Mouse (Mus musculus): Measurements from ENCODE around the gene Tmem87a. TPM values are rescaled to one million over a fixed set of nuclear protein-coding genes. Genes with fewer than 3 reads are reported as not detected.

Gene Tmem87a
- 12.9 and 13.8 TPM in 2 replicates for polyA plus RNA-seq (2012; rRNA removed)

DNA sequence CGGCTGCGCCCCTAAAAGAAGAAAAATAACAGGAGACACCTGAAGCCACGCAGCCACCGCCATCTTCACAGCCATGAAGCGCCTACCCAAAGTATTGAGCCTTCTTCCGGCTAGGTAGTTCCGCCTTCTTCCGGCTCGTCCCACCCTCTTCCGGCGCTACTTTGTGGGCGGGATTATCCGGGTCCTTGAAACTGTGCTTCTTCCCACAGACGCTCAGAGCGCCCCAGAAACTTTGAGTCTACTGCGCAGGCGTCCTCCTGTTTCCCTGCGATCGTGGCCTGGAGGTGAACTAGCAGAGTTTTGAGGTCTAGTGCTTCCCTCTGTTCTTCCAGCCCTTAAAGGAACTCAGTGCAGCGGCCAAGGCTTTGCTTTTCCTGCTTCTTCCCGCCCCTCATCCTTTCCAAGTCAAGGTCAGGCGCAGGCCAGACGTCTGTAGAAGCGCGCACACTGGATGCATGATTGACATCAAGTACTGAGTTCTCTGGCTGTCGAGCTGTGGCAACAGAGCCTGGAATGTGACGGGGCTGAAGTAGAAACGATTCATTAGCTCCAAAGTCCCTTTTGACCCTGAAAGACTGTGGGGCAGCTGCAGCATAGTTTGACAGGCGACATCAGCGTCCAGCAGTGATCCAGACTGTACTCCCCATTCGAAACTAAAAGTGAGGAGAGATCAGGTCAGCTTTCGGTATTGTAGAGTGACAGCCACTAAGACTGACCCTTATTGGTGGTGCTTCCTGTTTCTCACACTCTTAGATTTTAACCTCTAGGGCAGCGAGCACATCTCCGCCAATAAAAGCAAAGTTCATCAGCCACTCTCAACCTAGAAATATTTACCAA, at the start of gene Tmem87a:
TSS of gene Tmem87a (minus strand) at position 128 of the 837 bp plus-strand sequence.
- no peak for DNase-seq (ENCODE audit: low read depth)

- DNase-seq (ENCODE audit: low read depth): no peak
These were observed 48.7 kb upstream of the Tmem87a start for GRCm38 (mm10) chr2:120452600-120452999.

DNA sequence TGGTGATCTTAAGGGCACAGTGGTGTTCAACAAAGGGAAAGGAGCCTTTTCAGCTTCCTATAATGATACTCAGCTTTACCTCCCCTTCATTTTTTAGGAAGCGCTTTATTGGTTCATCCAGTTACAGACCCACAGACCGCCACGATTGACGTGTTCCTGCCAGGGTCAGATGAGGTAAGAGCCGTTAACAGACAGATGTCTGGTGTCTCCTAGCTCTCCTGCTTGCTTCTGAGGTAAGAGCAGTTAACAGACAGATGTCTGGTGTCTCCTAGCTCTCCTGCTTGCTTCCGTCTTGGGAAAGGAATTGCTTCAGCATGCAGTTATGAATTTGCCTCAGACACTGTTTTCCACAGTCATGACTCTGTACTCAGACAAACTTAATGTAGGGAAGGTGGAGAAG, 46.8 kb upstream of the Tmem87a start:
- no peak for DNase-seq (ENCODE audit: low read depth)

GRCm38 (mm10) chr2:120447306-120447705, 43.4 kb upstream of the Tmem87a start:
- DNase-seq (ENCODE audit: low read depth): no peak

GRCm38 (mm10) chr2:120446373-120446772, 42.5 kb upstream of the Tmem87a start:
- no peak for DNase-seq (ENCODE audit: low read depth)

DNA sequence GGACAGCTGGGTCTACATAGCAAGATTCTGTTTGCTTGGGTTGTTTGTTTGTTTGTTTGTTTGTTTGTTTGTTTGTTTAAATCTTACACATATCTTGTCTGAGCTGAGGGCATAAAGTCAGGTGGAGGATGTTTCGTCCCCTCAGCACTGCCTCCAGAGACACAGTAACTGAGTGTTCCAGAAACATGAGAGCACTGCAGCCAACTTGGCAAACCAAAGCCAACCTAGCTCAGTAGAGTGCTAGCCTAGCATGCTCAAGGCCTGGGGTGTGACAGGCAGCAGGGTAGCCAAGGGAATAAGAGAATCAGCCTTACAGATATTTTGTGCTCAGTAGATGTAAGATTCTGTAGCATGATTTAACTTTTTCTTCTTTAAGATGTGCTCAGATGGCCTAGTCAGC, 40.6 kb upstream of the Tmem87a start:
- DNase-seq (ENCODE audit: low read depth): no peak

- no peak for DNase-seq (ENCODE audit: low read depth)
These were observed 20.5 kb upstream of the Tmem87a start for GRCm38 (mm10) chr2:120424386-120424785.

DNA sequence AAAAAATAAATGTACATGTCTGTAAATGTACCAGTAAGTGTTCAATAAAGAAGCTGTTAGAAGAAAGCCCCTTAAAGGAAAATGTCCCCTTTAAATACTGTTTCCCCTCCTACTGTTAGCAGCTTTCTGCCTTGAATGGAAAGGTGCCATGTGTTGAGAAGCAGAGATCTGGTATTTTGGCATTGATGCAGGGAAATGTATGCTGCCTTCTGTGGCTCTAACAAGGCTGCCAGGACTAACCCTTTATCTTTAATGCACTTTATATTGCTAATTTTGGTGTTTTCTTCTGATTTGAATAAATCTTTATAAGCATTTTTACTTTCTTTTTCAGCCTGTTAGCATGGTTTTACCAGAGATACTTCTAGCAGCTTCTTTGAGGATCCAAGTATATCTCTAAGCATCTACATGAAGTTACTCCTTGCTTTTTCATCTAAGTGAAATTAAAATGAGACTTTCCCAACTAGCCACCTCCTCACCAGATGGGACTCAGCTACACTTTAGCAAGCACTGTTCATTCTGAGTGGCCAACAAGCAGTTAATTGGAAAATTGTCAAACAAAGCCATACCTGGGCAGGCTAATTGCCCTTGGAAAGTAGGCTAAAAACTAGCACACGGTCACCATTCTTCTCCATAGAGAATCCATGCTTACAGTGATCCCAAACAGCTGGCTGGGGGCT, 11.0 kb upstream of the Tmem87a start:
- no peak for DNase-seq (ENCODE audit: low read depth)

- no peak for DNase-seq (ENCODE audit: low read depth)
These were observed 10.2 kb upstream of the Tmem87a start for GRCm38 (mm10) chr2:120414113-120414512.

DNA sequence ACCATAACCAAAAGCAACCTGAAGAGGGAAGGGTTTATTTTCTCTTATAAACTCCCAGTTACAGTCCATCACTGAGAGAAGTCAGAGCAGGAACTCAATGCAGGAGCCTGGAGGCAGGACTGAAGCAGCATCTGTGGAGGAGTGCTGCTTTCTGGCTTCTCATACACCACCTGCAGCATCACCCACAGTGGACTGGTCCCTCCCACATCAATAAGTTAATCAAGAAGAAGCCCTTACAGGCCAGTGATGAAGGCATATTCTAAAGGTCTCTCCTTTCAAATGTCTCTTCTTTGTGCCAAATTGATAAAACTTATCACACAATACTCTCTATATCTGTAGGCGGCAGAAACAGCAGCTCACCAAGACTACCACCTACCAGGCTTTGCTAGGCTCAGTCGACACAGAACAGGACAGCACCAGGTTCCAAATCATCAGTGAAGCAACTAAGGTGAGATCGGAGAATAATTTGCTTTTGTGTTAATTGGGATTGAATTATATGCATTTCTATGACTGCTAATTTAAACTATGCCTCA, 7.2 kb upstream of the Tmem87a start:
- no peak for DNase-seq (ENCODE audit: low read depth)

DNA sequence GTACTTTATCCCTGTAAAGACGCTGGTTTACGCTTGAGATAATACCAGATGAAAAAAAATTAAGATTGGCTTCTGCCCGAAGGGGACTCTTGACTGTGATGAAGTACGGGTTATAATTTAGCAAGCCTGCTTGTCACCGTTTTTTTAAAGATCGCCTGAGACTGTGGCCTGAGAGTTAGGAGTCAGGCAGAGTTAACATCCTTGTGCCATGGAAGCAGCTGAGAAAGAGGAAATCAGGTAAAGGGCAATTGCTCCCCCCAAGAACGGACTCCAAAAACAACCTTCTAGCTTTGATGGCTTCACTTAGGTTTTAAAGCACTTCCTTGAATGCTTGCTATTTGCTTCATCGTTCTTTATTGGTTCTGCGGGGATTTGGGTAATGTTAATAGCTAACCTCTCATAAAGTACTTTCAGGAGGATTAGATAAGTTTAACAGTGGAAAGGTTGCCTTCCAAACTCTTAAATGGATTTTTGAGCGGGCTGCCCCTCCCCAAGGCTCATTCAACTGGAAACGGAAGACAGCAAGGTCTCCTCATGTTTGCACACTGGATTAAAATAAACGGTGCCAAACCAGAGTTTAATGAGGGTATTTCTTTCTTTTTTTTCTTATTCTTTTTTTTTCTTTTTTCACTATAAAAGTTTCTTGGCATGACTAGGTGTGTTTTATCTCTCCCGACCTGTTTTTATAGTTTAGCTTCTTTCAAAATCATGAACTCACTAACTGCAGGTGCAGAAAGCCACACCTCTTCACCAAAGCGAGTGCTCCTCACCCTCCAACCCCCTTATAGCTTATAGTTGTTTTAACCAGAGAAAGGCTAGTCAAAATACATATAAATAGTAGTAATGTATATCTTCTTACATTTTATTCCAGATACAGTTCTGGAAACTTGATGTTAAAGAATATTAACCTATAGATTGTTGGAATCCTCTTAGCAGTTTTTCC, 1.2 kb upstream of the Tmem87a start:
- no peak for DNase-seq (ENCODE audit: low read depth)

- no peak for DNase-seq (ENCODE audit: low read depth)
These were observed 294 bp downstream of the Tmem87a start, which contains the start of gene Ganc for GRCm38 (mm10) chr2:120403653-120403985. Gene Ganc (plus strand): TSS chr2:120403896.

GRCm38 (mm10) chr2:120402813-120403212, 1.1 kb downstream of the Tmem87a start:
- DNase-seq (ENCODE audit: low read depth): no peak

DNA sequence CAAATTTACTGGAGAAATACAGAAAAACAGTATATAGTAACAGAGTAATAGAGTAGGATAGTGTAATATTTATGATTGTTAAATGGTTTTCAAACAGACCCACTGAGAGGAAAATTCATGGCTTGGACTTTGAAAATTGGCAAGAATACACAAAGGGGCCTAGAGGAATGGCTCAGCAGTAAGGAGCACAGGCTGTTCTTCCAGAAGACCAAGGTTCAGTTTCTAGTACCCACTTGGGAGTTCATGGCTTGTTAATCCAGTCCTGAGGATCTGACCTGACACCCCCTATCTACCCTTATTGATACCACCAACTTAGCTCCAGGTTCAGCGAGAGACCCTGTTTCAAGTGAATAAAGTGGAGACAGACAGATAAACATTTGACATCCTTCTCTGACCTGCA, 6.0 kb downstream of the Tmem87a start:
- no peak for DNase-seq (ENCODE audit: low read depth)

DNA sequence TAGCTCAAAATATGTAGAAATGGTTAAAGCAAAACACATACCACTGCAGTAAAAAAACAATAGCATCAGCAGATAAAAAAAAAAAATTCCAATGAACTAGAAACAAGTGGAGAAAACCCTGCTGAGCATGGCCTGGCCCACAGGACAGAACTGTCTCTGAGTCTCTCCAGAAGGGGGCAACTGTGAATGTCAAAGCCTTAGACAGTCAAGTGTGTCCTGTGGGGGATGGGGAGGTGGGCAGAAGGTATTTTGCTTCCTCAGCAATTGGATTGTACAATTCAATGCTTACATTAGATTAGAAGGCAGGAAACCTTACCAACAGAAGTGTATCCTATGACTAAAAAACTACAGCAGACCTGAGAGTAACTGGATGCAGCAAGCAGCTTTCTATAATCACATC, 11.5 kb downstream of the Tmem87a start:
- DNase-seq (ENCODE audit: low read depth): no peak

GRCm38 (mm10) chr2:120390934-120391333, 13.0 kb downstream of the Tmem87a start:
- DNase-seq (ENCODE audit: low read depth): no peak

- DNase-seq (ENCODE audit: low read depth): no peak
These were observed 14.5 kb downstream of the Tmem87a start for GRCm38 (mm10) chr2:120389376-120389775.

GRCm38 (mm10) chr2:120387291-120387690, 16.6 kb downstream of the Tmem87a start:
- DNase-seq (ENCODE audit: low read depth): no peak

DNA sequence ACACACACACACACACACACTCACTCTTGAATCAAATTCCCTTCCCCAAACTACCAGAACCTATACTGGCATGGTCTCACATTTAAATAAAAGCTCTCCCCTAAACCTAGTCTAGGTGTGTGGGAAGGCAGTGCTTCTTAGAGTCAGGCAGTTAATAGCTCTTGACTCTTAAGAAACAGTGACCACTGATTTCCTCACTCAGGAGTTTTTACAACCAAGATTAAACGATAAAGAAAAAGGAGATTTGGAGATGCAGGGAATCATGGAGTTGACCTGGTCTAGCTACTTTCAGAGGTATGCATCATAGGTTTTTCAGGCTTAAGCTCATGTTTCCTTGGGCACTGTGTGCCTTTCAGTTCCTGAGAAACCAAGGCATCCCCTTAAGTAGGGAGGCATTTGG, 17.6 kb downstream of the Tmem87a start:
- DNase-seq (ENCODE audit: low read depth): peak; percentile 85

DNA sequence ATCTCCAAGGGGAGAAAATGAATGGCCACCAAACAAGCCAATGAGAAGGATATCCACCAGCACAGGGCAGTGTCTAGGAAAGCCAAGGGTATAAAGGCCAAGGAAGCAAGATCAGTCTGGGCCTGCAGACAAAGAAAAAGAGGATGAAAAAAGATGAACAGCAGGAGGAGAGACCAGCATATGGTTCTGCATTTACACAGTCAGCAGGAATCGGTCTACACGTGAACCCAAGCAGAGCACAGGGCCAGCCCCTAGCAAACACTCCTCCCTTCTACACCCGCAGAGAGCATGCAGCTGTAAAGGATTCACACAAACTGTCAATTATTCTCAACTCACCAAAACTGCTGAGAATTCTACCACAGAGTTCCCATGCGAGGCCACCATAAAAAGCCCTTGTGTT, 30.1 kb downstream of the Tmem87a start:
- DNase-seq (ENCODE audit: low read depth): no peak

- no peak for DNase-seq (ENCODE audit: low read depth)
These were observed 36.3 kb downstream of the Tmem87a start for GRCm38 (mm10) chr2:120367416-120368207.

Data from gonadal fat pad, adult 2 months (tissue).